Mouse (Mus musculus) right cerebral cortex, postnatal 25 days (tissue): ENCODE data around the gene Asb13.

Source experiments
- DNase-seq: peaks from one replicate; pipeline ENCODE4 v3.0.0; 2022

Asb13 gene

DNA sequence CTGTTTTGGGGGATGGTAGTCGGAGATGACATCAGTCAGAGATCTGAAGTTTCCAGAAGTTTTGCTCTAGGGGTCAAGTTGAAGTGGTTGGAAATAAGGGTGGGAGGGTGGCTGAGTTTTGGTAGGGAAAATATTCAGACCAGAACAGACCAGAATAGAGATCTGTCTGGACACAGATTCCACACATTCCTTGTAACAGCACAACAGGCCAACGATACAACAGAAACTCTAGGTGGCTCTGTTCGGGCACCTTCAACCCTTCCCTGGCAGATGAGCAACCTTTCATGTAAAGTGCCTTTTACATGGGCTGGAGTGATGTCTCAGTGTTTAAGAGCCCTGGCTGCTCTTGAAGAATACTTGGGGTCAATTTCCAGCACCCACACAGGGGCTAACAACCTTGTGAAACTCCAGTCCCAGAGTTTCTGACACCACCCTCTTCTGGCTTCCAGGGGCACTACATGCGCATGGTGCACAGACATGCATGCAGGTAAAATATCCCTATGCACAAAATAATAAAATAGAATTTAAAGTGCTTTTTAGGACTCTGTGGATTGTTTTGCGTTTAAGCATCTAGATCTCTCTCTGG, 33.5 kb downstream of the Asb13 start:
- no peak for DNase-seq

DNA sequence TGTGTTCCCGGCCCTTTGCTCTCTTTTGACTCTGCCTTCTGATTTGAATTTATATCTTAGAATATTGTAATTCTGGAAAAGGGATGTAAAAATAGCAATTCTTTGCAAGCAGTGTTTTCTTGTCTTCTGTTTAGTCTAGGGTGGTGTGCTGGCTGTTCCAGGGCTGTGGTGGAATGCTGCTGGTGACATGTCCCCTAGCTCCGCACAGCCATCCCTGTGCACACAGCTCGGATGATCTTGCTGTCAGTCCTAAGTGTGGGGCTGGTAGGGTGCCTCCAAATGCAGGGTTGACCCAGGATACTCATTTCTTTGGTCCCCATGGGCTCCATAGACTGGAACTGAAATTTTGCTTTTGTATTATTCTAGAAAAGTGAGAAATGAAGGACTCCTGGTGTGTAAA, 34.2 kb downstream of the Asb13 start:
- DNase-seq: no peak

DNA sequence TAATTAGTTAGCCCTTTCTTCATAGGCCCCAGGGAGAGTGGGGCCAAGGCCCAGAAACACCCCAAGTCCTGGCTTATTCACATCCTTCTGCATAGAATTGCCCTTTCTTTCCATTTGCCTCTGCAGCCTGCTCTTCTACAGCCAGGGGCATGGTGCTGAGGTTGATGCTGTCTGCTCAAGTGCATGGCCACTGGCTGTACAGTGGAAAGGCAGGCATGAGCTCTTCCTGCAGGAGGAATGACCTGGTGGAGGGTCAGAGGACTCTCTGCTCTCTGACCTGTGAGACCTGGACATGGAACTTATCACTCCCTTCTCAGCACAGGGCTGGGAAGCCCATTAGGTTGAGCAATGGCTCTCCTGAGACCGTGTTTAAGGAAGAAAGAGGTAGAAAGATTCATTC, 35.8 kb downstream of the Asb13 start:
- DNase-seq: no peak

DNA sequence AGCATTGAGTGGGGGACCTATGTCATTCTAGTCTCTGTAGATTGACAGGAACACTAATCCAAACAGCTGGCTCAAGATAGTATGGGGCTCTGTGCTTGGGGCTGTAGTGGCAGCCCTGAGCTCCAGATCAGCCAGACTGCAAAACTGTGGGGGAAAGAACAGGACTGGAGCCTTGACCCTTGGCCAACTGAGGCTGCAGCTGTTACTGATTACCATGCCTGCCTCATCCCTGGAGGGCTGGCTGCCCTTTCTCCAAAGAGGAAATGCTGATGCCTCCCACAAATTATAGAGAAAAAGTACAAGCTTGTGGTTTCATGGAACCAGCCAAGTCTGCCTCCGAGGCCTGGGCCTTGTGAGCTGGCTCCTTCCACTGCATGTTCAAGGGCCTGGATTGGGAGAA, 36.2 kb downstream of the Asb13 start:
- DNase-seq: no peak

DNA sequence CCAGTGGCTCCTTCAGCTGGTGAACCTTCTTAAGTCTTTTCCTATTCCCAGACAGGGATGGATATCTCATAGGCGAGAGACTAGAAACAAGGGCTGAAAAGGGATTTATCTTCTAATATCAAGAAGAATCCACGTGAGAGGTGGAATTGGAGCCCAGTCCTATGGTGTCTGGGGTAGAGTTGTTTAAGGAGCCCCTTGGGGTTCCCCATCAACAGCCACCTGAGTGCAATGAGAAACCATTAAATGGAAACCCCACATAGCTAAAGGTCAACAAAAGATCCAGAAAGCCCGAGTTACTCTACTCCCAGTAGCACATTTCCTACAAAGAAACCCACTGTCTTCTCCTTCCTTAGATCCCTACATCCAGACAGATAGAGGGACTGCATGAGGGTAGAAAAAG, 39.3 kb downstream of the Asb13 start:
- DNase-seq: no peak

DNA sequence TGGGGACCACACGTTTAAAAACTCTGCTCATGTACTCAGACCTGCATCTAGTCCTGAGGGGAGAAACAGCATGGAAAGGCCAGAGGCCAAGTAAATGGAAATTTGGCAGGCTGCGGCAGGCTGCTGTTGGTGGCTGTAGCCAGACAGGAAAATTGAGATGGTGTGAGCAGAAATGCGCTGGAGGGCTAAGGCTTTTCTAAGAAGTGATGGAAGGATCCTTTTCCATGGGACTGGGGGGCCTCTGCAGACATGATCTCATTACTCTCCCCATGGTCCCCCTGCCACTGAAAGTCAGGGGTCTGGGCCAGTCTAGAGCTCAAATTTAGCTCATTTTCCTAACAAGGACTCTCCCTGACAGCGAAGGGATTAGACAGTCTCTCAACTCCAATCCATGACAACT, 39.8 kb downstream of the Asb13 start:
- no peak for DNase-seq

DNA sequence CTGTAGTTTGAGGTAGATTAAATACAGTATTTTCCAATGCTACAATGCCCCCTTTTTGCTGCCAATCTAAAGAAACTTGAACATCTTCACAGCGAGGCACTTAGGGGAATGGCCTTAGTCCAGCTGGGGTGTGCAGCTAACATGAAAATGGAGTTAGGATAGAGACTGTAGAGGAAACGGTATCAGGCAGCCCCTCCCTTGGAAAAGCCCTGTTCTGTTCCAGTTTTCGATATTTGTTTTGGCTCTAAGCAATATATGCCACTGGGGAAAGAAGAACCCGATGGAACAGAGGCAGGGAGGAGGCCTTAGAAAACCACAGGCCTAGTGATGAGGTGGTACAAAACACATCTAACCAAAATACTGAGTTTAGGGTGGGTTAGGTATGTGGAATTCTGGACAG, 42.0 kb downstream of the Asb13 start:
- no peak for DNase-seq

DNA sequence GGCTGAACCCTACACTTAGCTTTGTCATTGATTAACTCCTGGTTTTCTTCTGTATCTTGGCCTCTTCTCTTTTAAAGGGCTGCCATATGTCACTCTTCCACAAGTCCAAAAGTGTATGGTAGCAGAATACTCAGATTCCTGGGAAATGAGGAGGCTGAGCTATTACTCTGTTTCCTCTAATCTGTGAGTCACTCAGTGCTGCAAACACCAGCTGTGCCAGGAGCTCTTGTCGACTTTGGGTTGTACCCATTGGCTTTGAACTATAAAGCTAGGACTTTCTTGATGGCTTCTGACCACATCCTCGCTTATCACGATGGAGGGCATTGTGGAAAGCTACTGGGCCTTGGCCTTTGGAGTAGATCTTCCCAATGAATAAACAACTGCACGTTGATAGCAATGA, 45.3 kb downstream of the Asb13 start:
- no peak for DNase-seq

DNA sequence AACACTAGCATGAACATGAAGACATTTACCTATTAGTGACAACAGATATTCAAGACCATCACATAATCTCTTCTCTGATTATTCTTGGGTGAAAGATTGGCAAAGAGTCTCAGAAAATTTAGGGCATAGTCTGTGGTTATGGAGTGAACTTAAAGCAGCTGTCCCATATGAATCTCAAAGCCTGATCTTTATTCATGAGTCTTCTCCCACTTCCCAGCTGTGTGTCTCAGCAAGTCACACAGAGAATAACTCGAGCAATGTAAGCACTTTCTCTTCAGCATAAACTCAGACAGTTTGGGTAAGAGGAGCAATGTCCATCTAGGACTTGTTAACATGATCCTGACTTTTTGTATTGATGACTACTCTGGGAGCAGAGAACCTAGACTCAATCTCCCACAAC, 52.5 kb downstream of the Asb13 start:
- DNase-seq: no peak

DNA sequence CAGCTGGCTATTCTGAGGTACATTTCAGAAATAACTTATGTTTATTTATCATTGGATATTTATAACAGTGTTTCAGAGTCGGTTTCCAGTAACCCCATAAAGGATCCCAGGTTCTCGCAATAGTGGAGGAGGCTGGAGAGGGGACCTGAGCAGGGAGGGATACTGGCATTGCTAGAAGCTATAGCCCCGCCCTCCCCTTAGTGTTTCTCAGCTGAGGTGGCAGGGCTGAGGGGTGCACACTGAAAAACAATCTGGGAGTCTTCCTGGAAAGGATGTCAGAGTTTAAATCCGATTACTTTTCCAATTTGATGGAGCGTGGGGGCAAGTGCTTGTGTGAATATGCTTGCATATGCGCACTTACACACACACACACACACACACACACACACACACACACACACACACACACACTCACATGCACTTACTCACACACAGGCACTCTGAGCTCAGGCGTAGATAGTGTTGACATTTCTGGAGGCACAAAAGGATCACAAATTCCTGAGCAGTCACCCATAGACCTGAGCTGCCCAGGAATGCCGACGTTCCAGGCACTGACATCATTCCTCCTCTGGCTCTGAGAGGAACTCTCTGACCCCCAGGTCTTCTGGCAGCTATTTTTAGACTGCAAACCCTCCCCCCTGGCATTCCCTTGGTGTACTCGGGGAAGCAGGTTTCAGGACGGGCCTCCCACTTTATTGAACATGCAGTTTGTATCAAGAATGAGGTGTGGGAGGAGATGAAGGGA, 60.9 kb downstream of the Asb13 start:
- no peak for DNase-seq

DNA sequence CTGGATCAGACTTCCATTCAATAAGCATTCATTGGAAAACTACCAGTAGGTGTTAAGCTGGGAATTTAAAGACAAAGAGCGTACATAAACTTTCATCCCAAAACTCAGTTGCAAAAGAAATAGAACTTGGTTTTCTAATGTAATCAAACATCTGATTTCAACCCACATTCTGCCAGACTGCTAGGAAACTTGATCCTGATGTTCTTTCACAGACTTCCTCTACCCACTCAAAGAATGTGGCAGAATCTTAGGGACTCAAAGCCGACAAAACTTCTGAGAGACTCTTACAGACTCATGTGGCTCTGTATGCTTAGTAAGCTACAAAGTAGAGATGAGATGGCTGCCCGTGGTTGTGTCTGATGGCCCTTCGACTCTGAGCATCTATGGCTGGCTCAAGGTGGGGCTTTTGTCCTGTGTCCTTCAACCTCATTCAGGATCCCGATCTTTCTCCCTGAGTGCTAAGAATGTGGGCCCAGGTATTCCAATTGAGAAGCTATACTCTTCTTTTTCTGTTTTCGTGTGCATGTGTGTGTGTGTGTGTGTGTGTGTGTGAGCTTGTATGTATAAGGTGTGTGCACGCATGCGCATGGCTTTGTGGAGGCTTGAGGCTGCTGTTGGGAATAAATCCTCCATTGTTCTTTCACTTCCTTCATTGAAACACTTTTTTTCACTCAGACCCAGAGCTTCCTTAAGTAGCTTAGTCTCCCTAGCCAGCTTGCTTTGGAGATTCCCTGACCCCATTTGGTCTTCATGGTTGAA, 63.3 kb downstream of the Asb13 start:
- DNase-seq: no peak

DNA sequence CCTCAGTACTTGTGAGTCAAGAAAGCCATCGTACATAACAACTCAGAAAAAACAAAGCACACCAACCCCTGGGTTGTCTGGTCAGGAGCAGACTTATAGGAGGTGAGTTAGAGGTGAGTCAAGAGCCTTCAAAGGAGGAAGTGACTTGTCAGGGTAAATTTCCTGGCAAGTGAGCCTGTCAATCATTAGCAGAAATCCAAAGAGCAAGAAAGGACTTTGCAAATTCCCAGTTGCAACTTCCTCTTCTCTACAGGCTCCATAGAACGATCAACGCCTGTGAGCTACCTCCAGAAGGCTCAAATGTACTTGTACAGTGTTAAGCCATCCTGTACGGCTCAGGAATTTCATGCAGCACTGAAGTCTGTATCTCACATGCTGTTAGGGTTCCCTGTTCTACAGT, 66.9 kb downstream of the Asb13 start:
- DNase-seq: no peak
